Mouse (Mus musculus) kidney, adult 9 months (tissue): ENCODE measurements at regions not wholly inside any gene's neighbourhood (a gene's known extent, or its start where the extent isn't known, plus 50 kb on each side); places are given as distances from the start of the nearest gene placed in this dataset.

Source experiments
- DNase-seq: peaks from one replicate; pipeline ENCODE4 v3.0.0; 2022

- DNase-seq = peak; percentile 17
These were observed 84.1 kb upstream of the Gm28269 start for GRCm38 (mm10) chrX:21828975-21829374.

DNA sequence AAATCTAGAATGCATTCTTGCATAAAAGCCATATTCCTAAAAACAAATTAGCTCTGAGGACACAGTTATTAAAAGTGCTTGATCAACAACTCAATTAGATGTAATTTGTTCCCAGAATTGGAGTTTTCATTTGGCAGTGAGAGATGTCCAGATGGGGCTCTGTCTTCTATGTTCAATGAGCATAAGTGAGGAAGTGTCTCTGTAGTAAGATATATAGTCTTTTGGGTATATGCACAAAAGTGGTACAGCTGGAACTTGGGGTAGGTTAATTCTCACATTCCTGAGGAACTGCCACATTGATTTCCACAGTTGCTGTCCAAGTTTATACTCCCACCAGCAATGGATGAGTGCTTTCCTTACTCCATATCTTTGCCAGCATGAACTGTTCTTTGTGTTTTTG, 64.3 kb upstream of the Gm28269 start:
- DNase-seq = no peak

GRCm38 (mm10) chrX:21801834-21802233, 56.9 kb upstream of the Gm28269 start:
- DNase-seq = no peak
